Mouse (Mus musculus) heart, postnatal 25 days (tissue): ENCODE data around the gene Prex1. TPM values are rescaled to one million over a fixed set of nuclear protein-coding genes. Genes with fewer than 3 reads are reported as not detected.

Experiments used
- DNase-seq: peaks from one replicate; pipeline ENCODE4 v3.0.0; 2022; ENCODE audit warnings: low spot score
- intact Hi-C: fragments of 180-260 bp; cut with DNase I; formaldehyde crosslinking; loops from one replicate; pipeline ENCODE4 v1.15.1; 2025
- total RNA-seq, 2 experiments: library from RNA; stranded (reverse); gene quantifications; 2 replicates each; pipeline ENCODE4 v1.2.3; 2021

Gene Prex1
- total RNA-seq, 2 experiments from 2014 or later: 5.9 to 6.6 TPM

DNA sequence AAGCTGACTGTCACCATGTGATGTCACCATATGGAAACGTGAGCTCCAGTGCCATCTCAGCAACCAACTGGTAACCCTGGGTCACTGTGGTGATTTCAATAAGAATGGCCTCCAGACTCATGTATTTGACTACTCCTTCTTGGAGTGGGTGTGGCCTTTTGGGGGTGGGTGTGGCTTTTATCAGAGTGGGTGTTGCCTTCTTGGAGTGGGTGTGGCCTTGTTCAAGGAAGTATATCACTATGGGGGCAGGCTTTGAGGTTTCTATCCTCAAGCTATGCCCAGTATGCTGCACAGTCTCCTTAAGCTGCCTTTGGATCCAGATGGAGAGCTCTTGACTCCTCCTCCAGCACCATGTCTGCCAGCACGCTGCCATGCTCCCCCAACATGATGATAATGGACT, 19.0 kb downstream of the Prex1 start:
- no peak for DNase-seq
- intact Hi-C loops: no loop called here

DNA sequence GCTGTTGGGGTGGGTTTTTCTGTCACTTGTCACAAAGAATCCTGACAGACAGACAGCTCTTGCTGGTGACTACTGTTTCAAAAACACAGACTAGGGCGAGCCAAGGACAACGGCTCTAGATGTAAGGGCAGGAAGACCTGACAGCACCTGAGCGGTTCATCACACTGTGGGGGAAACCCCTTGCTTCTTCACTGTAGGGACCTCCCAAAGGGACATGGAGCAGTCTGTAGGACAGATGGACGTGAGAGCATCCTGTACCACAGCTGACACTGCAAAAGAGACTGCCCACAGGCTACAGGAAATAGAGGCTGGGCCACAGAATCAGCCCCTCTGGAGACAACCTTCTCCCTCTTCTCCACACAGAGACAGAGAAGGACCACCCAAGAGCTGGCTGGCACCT, 20.2 kb downstream of the Prex1 start:
- no peak for DNase-seq
- intact Hi-C loops: no loop called here

DNA sequence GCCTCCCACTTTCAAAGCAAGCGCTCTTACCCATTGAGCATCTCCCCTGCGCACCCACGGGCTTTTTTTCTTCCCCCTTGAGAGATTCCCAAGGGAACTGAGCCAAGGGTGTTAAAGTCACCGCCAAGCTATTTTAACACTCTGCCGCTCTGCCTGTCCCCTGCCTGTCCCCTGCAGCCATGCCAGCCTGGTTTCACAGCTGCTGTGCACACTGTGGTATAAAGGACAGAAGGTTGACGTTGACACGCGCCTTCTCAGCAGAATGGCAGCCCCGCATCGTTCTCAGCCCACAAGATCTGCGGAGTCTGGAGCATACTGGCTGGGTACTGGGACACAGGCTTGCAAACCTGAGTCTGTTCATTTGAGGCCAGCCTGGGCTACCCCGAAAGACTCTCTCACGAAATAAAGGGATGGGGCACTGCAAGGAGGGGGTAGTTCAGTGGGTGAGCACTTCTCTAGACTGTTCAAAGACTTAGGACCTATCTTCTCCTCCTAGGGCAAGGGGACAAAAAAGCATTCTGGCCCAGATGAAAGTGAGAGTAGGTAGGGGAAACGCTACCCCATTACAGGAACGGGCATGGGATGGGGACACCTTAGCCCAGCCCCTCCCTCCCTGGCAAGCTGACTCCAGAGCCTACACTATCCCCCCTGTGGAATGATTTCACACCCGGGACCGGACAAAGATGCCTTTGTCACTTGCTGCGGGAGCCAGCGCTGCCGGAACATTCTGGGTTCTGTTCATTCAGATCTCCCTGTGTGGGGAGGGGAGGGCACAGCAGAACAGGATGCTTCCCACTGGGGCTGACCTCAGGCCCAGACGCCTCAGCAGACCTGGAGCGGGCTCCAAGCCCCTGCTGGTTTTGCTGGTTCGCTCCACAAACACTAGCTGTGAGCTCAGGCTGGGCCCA, 21.8 kb downstream of the Prex1 start:
- DNase-seq: no peak
- intact Hi-C loops: no loop called here

DNA sequence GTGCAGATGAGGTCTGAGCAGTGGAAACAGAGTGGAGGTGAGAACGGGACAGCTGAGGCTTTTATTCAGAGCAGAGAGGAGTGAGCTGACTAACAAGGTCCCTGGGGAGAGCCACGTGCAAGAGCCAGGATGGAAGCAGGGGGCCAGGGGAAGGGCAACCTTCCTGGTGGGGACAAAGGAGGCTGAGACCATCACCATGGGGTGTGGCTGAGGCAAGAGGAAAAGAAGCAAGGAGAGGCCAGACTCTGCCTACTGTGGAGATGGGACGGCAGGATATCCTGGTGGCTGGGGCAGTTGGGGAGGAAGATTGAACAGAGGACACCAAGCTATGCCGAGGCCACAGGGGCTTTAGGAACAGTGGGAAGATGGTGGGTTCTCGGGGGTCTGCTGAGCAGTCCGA, 26.7 kb downstream of the Prex1 start:
- DNase-seq: no peak
- intact Hi-C loops: no loop called here

DNA sequence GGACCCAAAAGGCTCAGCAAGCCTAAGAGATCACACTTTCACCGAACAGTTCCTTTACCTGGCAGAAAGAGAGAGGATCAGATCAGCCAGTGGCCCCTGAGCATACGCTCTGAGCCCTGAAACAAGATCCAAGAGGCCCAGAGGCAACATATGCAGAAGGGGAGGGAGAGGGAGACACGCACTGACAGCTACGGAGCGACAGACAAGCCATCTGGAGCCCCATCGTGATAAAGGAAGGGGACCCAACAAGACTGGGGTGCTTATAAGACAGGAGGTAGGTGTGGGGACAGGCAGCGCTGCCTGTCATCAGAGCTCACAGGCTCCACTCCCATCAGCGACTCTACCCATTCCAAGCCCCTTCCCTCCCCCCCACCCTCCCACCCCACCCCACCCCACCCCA, 27.8 kb downstream of the Prex1 start:
- intact Hi-C loops: no loop called here
- no peak for DNase-seq

DNA sequence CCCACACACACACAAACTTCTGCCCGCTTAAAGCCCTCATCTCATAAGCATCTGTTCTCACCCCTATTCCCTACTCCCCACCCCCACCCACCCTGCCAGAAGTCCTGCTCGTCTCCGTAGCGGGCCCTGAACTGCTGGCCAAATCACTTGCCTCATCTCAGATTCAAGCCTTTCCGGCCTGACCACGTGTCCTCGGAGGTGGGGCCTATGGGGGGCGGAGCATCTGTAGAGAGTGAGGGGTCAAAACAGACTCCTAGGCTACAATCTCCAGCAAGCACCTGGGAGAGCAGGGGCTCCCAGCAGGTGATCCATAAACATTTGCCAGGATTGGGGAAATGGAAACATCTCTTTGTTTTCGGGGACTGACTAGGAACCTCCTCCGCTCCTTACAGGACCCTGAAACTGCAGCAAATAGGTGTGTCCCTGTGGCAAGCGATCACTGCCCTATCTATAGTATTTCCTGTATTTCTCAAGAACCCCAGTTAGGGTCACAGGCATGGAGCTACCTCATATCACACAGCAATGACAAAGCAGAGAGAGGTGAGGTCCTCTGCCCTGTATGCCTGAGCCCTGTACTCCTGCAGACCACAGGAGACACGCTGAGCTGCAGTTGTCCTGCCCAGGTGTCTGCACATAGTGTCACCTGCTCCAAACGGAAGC, 29.6 kb downstream of the Prex1 start:
- intact Hi-C loops: no loop called here

DNA sequence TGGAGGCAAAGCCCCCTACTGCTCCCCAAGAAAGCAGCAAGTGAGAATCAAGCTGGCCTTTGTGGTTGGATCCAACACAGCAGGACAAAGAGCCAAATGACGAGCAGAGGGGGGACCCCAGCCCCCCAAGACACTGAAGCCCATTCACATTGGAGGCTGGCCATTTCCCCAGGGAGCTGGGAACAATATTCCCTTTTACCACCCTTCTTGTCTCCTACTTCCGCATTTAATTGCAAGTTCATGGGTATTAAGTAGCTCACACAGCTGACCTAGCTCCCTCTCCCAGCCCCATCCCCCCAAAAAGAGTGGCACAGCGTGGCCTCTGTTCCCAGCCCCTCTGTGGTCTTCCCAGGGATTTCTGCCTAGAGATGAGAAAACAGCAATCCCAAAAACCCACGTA, 30.8 kb downstream of the Prex1 start:
- intact Hi-C loops: no loop called here
- DNase-seq: no peak

More for the DNA sequence above, 29.6 kb downstream of the Prex1 start:
- DNase-seq: no peak

DNA sequence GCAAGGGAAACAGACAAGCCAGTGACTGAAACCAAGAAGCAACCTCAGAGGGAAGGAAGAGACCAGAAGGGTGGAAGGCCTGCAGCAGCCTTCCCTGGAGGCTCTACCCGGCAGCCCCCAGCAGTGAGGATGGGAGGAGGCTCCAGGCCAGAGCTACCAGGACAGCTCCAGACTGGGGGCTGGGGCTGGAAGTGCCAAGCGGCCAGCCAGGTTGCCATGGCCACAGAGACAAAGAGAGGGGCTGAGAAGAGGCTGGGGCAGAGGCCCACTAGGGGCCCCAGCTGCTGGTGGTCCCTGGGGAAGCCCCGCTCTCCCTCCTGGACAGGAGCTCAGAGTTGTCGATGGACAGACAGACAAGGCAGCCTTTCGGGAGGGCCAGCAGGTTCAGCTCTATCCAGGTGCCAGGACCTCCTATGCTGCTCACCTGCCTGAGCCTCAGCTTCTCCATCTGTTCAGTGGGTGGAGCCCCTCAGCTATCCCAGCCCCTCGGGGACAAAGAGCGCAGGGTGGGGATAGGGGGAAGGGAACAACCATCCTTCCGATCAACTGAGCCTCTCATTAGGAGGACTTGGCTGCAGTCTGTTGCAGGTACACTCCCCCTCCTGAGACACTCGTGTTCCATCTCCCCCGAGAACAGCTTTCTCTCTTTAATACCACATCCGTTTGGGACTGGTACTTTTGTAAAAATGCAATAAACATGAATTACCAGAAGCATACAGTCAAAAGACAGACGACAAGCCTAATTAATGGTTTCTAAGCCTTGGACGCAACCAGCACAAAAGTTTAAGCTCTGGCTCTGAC, 34.5 kb downstream of the Prex1 start:
- intact Hi-C loops: no loop called here
- DNase-seq: no peak

DNA sequence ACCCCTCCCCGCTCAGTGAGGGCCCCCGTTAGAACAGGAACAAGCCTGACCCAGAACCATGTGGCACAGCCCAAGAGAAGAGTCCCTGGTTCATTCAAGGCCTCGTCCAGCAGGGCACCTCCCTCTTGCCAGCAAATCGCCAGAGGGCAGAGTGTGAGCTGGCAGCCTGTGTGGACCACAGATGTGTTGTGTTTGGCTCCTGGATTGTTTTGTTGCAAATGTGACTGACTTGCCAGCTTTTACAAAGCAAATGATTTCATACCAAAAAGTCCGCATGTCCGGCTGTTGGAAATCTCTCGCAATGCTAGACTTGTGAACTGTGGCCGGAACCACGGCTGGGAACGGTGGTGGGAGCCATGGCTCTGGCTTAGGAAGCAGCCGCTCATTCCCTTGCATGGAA, 36.7 kb downstream of the Prex1 start:
- no peak for DNase-seq

DNA sequence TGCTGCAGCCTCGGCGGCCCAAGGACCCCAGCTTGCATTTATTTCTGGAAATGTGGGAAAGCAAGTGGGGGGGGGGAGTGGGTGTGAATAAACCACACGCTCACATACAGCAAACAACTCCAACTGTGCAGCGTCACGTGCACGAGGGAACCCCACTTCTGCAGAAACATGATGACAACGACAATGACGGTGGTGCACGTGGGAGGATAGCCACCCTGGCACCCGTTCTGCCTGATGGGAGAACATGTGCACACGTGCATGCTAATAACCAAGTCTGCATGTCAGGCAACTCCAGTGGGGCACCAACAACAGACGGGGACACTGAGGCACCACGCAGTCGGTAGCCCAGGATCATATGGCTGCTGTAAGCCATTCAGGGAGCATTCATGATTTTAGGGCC, 37.1 kb downstream of the Prex1 start:
- DNase-seq: no peak
- intact Hi-C loops: no loop called here

More for the DNA sequence above, 36.7 kb downstream of the Prex1 start:
- intact Hi-C loops: no loop called here

DNA sequence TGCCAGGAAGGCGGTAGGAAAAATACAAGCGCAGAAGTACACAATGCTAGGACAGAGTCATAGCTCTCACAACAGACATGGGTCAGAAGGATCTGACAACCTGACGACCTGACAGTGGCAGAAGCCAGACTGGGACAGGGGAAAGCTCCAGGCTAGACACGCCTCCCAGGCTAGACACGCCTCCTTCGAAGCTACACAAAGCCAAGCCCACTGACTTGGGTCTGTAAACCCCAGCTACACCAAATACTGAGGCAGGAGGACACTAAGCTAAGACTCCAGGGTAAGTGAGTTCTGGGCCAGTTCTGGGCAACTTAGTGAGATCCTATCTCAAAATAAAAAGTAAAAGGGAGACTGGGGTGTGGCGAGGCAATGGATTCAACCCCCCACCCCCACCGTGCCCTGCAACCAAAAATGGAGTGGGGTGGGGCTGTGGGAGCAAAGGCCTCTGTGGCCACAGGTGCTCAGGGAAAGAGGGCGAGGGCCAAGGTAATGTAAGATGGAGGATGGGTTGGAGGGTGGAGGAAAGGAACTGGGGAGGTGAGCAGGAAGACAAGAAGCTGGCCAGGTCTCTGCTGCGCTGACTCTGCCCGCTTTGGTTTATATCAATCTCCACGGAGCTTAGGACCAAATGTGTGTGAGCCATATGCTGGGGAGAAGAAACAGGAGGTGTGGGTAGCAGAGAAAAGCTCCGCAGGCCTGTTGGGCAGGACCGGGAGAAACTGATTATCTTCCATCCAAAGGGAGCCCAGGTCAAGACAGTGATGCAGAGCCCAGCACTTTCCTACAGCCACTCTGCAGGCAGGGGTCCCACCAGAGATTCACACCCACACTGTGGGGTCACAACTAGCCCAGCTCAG, 37.8 kb downstream of the Prex1 start:
- intact Hi-C loops: no loop called here

DNA sequence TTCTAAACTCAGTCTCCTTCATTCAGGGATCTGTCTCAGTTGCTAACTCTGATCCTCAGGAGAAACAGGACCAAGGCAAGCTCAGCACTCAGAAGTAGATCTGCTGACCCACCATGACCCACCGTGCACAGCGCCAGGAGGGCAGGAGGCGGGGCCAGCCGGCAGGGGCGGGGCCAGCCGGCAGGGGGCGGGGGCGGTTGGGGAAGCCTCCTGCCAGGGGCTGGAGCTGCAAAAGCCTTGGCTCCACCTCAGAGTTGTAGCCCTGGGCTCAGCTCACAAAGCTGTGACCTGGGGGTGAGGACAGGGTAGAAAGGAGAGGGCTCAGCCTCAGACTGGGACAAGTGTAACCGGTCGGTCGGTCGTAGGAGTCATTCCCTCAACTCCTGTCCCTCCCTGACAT, 38.9 kb downstream of the Prex1 start:
- DNase-seq: no peak
- intact Hi-C loops: no loop called here

More for the DNA sequence above, 37.8 kb downstream of the Prex1 start:
- DNase-seq: no peak

DNA sequence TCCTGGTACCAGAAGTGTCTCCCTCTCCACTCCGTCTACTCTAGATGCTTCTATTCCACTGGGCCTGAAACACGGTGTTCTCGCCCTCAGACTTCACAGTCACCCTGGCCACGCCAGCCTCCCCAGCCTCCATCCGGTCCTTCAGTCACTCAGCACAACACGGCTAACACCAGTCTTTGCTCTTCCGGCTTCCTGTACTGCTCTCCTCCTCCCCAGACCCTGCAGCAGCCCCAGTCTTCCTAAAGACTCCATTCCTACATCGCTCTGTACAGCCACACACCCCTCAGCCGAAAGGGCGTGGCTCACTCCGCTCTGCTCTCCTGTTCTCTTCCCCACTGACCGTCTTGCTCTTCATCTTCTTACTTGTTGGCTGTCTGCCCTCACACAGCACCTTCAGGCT, 39.7 kb downstream of the Prex1 start:
- intact Hi-C loops: no loop called here

DNA sequence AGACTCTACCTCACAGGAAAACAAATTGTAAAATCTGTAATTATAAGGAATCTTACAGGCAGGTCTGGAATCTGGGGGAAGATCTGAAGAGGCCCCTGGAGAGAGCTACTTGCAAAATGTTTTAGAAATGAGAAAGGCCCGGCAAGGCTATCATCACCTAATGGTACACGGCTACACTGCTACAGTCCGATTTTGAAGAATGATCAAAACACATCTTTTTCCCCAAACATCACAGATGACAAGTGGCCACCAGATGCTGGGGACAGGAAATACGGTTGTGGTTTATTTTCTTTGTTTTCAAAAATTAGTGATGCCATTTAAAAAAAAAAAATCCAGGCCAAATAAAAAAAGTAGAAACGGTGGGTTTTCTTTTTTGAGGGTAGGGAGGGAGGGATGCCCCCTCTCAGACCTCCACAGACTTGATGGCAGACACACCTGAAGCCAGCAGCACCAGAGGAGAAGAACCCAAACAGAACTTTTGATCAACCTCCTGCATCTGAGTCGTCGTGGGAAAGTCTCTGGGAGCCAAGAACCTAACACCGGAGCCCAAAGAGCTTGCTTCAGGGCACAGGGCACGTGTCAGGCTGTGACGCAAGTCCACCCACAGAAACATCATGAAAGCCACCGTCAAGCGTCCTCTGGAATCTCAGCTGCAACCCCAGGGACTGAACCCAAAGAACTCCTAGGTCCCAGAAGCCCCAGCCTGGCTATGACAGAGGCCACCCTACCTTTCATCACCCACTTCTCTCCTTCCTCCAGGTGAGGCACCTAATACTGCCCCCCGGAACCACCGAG, 41.3 kb downstream of the Prex1 start:
- intact Hi-C loops: no loop called here
- DNase-seq: no peak

More for the DNA sequence above, 39.7 kb downstream of the Prex1 start:
- no peak for DNase-seq

DNA sequence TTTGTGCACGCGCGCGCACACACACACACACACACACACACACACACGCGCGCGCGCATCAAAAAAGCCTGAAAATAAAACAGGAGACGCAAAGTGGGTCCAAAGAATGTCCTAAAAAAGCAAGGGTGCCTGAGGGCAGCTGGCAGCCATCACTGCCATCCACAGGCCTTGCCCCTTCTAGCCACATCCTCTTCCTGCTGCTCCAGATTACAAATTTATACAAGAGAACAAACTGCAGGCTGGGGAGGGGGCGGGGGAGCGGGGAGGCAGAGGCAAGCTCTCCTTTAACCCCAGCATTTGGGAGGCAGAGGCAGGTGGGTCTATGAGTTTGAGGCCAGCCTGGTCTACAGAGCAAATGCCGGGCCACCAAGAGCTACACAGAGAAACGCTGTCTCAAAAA, 42.0 kb downstream of the Prex1 start:
- intact Hi-C loops: no loop called here
- DNase-seq: no peak

DNA sequence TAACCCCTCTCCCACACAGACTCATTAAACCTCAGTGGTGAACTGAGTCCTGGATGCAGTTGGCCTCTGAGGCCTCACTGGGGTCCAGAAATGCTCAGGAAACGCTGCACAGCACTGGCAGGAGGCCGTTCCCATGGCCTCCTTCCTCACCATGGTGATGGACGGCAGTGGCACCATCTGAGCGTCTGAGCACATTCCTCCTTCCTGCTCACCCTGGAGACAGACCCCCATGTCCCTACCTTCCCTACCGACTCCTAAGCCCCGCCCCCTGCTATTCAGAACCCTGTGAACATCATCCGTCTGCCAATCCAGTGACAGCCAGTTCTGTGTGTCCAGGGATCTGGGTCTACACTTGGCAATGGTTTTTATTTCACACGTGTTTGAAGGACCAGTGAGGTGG, 42.6 kb downstream of the Prex1 start:
- intact Hi-C loops: no loop called here
- DNase-seq: no peak

DNA sequence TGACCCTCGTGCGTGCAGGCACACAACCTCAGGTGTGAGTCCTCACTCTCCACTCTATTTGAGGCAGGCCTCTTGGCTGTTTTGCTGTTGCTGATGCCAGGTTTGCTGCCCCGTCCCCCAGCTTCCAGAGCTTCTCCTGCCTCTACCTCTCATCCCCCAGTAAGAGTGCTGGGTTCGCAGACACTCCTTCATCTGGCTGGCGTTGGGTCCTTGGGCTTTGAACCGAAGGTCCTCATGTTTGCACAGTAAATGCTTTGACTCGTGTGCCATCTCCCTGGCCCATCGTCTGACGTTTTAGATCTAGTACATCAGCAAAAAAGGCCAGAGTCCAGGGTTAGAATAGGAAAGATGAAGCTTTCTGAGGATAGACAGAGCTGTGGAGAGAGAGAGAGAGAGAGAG, 43.7 kb downstream of the Prex1 start:
- DNase-seq: no peak

DNA sequence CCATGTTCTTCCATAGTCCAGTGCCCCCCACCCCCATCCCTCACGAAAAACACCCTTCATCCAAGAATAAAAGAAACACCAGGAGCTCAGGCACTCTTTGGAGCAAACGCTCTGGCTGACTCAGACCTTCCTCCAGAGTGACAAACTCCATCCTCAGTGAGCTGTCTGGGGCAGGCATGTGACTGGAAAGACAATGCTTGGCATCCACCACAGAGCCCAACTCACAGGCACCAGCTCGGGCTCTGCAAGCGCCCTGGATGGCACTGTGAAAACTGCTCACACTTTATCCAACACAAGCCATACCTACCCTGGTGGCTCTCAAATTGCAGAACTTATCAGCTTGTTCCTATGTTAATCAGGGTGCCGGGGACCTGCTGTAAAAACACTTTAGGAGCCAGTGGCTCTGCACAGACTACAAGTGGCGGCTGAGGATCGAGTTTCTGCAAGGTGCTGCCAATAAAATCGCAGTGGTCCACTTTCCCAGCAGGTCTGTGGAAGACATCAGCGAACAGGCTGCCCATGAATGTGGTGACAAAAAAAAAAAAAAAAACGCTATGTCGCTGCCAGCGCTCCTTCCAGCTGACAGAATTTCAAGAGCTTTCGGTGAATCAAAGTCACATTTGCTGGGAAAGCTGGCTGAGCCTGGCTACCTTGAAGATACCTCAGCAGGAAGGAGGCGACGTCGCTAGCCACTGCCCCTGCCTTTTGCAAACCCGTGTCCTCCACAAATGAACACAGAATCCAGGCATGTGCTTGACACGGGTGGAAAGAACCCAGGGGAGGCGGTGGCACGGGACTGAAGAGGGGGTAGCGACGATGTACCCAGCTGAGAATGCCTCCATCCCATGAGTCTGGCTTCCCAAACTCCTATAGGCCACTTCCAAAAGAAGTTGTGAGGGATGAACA, 45.6 kb downstream of the Prex1 start:
- no peak for DNase-seq
- intact Hi-C loops: no loop called here

More for the DNA sequence above, 43.7 kb downstream of the Prex1 start:
- intact Hi-C loops: no loop called here
